Mouse (Mus musculus) spleen, adult 2 months (tissue): ENCODE data around the gene Prss57.

Experiments used
- CTCF ChIP-seq: fragments of 200-500 bp; IDR thresholded peaks from 2 replicates; pipeline ENCODE4 v1.5.1; 2011; ENCODE audit warnings: mild to moderate bottlenecking, inconsistent platforms; ENCODE audit not compliant: insufficient read depth, insufficient read length, insufficient replicate concordance; ENCODE audit errors: extremely low read depth
- POLR2A ChIP-seq: fragments of 200-500 bp; IDR thresholded peaks from 2 replicates; pipeline ENCODE4 v1.6.1; 2011; ENCODE audit warnings: low read depth, low read length, inconsistent platforms

GRCm38 (mm10) chr10:79783050-79783449, 7.7 kb downstream of the Prss57 start:
- no peak for TF ChIP-seq POLR2A
- TF ChIP-seq CTCF: no peak
